Mouse (Mus musculus) olfactory bulb, adult 2 months (tissue): ENCODE measurements around the gene Rer1.

ENCODE experiments used
- CTCF ChIP-seq: fragments of 200-500 bp; IDR thresholded peaks from 2 replicates; pipeline ENCODE4 v1.5.1; 2012; ENCODE audit warnings: low read depth, mild to moderate bottlenecking, low read length, moderate library complexity; ENCODE audit not compliant: insufficient read depth
- POLR2A ChIP-seq: fragments of 200-500 bp; IDR thresholded peaks from 2 replicates; pipeline ENCODE4 v1.6.1; 2012; ENCODE audit warnings: mild to moderate bottlenecking, low read depth, low read length, moderate library complexity; ENCODE audit not compliant: insufficient read depth

DNA sequence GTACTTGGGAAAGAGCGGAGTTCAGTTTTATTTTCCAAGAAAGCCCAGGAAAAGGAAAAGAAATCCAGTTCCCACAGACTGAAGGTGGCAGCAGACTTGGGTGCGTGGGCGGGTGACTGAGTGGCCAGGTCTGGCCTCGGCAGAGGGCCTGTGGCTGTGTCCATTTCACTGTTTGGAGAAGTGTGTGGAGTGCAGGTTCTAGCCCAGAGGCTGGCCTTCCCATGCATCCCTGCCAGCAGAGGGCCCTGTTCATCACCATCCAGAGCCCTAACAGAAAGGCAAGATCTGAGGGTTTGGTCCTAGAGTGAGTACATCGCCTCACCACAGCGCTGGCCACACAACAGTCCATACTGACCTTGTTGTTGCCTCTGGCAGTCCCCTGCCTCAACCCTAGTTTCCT lies 17.0 kb downstream of the Rer1 start:
- no peak for TF ChIP-seq CTCF
- no peak for TF ChIP-seq POLR2A
